Mouse (Mus musculus): ENCODE measurements around the gene Slc16a4. TPM values are rescaled to one million over a fixed set of nuclear protein-coding genes. Genes with fewer than 3 reads are reported as not detected.

The Slc16a4 gene
- not detected for polyA plus RNA-seq (2017; shearing (Covaris generic))

DNA sequence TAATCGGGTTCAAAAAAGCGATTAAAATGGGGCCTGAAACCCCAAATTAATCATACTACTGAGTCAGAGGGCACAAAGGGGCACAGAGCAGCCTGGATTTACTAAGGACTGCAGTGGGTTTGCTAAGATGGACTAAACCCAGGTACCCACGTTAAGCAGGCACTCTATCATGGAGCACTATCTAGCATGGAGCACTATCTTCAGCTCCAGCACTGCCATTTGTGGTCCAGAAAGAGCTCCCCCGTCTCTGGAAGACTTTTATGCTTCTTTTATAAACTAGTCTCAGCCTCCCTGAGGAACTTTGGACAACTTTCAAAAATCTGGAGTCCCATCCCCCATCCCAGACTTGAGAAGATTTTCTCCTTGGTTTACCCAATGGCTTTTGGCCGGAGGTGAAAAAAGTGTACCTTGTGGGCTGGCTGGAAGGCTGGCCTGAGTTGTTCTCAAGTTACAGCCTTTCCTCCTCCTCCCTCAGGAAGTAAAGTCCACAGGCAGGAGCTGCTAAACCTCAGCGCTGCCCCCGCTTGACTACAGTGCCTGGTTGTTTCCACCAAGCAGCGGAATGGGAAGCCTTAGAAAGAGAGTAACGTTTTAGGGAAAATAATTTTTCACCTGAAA is at the start of gene Slc16a4:
TSS of gene Slc16a4 (plus strand) at position 467 of the 618 bp plus-strand sequence.

DNA sequence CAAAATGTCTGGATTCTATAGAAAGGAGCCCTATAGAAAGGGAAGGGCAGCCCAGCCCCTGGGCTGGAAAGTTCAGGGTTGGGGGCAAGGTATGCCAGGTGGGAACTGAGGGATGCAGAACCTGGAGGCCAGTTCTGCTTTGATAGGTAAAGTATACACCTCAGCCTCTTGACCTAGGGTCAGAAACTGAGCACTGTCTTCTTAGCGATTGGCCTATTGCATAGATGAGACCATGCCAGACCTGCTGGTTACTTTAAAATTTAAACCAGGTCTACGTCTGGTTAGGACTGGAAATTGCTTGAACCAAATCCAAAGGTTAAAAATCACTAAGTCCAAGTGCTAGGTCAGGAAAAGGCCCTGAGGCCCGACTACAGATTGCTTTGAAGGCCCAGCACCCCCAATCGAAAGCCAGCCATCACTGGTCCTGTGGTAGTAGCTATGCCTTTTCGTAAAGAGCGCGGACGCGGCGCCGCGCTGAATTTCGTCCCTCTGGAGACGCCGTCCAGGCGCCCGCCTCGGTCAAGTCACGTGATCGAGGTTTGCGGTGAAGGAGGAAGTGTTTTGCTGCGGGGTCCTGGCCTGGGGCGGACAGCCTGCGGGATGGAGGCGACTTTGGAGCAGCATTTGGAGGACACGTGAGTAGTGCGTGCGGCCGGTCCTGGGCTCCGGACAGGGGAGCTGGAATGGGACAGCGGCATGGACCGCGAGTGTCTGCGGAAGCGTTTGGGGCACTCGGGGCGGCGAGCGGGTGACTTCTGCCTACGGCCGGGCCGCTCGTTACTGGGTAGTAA is 12.4 kb upstream of the Slc16a4 start, which contains the start of gene Lamtor5:
TSS of gene Lamtor5 (plus strand) at position 380 of the 791 bp plus-strand sequence.

DNA sequence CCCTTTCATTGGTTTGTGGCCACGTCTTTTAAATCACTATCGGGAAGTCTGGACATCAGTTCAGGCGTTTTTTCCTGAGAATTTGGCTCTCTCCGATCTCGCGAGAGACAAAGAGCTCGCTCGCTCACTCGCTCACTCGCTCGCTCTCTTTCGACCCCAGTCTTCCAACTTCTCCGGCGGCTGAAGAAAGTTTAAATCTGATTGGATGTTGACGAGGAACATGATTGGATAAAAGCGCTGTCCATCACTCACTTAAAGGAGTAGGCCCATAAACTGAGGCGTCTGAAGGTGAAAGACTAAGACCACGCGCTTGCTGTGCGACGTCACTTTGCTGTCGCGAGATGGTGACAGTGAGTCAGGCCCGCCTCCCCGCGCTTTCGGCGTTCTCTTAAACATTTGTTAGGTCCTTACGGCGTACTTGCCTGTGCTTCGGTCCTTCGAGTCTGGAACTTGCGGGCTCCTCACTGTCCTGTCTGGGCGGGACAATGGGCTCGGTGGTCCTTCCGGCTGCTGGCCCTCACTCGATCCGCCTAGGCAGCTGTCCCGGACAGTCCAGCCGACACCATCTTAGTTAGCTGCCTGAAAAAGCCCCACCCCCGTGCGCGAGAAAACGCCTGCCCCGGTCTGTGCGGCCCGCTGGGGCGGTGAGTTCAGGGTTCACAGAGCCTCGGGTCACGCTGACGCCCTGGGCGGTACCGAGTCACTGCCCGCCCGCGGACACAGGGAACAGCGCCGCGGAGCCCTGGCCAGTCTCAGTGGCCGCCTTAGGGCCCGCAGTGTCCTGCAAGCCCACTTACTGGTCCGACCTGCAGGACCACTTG is 42.6 kb downstream of the Slc16a4 start, which contains the start of gene Rbm15:
TSS of gene Rbm15 (minus strand) at position 293 of the 821 bp plus-strand sequence.

Other genes starting within 250 kb of the Slc16a4 start
- 0.19 TPM for gene Kcna2, start 190.1 kb upstream of the Slc16a4 start, polyA plus RNA-seq (2017; shearing (Covaris generic))
- not detected for gene Kcna10, start 108.2 kb upstream of the Slc16a4 start, polyA plus RNA-seq (2017; shearing (Covaris generic))
- not detected for gene Cym, start 69.5 kb upstream of the Slc16a4 start, polyA plus RNA-seq (2017; shearing (Covaris generic))
- not detected for gene A630076J17Rik, start 60.6 kb upstream of the Slc16a4 start, polyA plus RNA-seq (2017; shearing (Covaris generic))
- not detected for gene Prok1, start 51.5 kb upstream of the Slc16a4 start, polyA plus RNA-seq (2017; shearing (Covaris generic))
- gene Lamtor5, start 12.4 kb upstream of the Slc16a4 start, polyA plus RNA-seq (2017; shearing (Covaris generic)), result 84.9 TPM
- gene Rbm15, start 42.4 kb downstream of the Slc16a4 start, polyA plus RNA-seq (2017; shearing (Covaris generic)), result 13.3 TPM
- gene Kcnc4, start 168.3 kb downstream of the Slc16a4 start, polyA plus RNA-seq (2017; shearing (Covaris generic)), result not detected
- not detected for gene Slc6a17, start 226.8 kb downstream of the Slc16a4 start, polyA plus RNA-seq (2017; shearing (Covaris generic))